Mouse (Mus musculus): ENCODE data around the gene Pigs.

DNA sequence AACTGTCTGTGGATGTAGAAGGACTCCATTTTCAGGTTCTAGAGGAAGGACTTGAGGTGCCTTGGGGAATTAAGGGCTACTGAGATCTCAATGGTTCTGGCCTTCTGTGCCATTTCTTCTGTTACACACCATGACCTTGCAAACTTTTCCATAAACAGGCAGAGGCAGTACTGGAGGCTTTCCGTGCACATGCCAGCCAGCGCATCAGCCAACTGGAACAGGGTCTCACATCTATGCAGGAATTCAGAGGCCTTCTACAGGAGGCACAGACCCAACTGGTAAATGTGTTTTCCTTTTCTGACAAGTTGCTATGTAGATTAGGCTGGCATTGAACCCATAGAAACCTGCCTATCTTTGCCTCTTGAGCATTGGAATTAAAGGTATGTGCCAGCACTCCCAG is 14.6 kb upstream of the Pigs start:
- no peak for TF ChIP-seq CTCF (IDR thresholded peaks at IDR 0.05; ENCODE audit: borderline replicate concordance, insufficient read depth, low read length)
- no peak for TF ChIP-seq POLR2A (IDR thresholded peaks at IDR 0.05; ENCODE audit: low read depth, low read length)

All from embryonic fibroblast, embryonic 13.5 days (primary cell).